Mouse (Mus musculus) adrenal gland, postnatal 25 days (tissue): ENCODE measurements around the gene Nop58. TPM values are rescaled to one million over a fixed set of nuclear protein-coding genes. Genes with fewer than 3 reads are reported as not detected.

ENCODE experiments used
- total RNA-seq: library from RNA; stranded (reverse); gene quantifications from 2 replicates; pipeline ENCODE4 v1.2.3, GENCODE M21; 2021

Nop58 gene
- total RNA-seq, 1 experiment from 2014 or later, result 103 TPM

Other genes starting within 250 kb of the Nop58 start
- 12.7 and 17.9 TPM in 2 replicates for gene Fzd7, start 202.5 kb upstream of the Nop58 start, total RNA-seq
- 10.8 and 22.8 TPM in 2 replicates for gene Gm973, start 168.7 kb upstream of the Nop58 start, total RNA-seq
- 160 and 162 TPM in 2 replicates for gene Sumo1, start 14.1 kb upstream of the Nop58 start, total RNA-seq
- 70.5 and 79.4 TPM in 2 replicates for gene Bmpr2, start 78.4 kb downstream of the Nop58 start, total RNA-seq
- 40.2 TPM in 2 replicates for gene Fam117b, start 228.0 kb downstream of the Nop58 start, total RNA-seq